Mouse (Mus musculus): ENCODE data around the gene Ccdc126. TPM values are rescaled to one million over a fixed set of nuclear protein-coding genes. Genes with fewer than 3 reads are reported as not detected.
"Not testable (repeated sequence)": the region's sequence is repeated elsewhere in the genome, so short reads cannot be mapped to it uniquely, and the experiment has no call there.

The Ccdc126 gene
- polyA plus RNA-seq, 1 experiment from 2014 or later, result 7.1 TPM

GRCm38 (mm10) chr6:49298286-49298685 lies 20.8 kb upstream of the Ccdc126 start:
- Histone ChIP-seq H3K36me3 (ENCODE audit: control insufficient read depth, insufficient read depth, low read length) (no peaks in the 10 kb centered on the region), H3K27ac (ENCODE audit: low read depth, low read length) (no peak overlapping the region), H3K9ac (ENCODE audit: low read depth, low read length) (no peak overlapping the region), H3K27me3 (ENCODE audit: control insufficient read depth, insufficient read depth, low read length) (no peaks in the 10 kb centered on the region), H3K4me1 (ENCODE audit: control insufficient read depth, insufficient read depth, low read length) (no peaks in the 10 kb centered on the region), H3K9me3 (replicated peaks; ENCODE audit: control insufficient read depth, low read length) (no peaks in the 10 kb centered on the region), H3K4me2 (no peak overlapping the region), H3K4me3 (ENCODE audit: low read depth, low read length) (no peak overlapping the region)
- no peak for ATAC-seq (replicated peaks; ENCODE audit: insufficient number of reproducible peaks, low FRiP score, low TSS enrichment)

GRCm38 (mm10) chr6:49314821-49315220 lies 4.3 kb upstream of the Ccdc126 start:
- not testable (repeated sequence) for H3K9me3 ChIP-seq (replicated peaks; ENCODE audit: control insufficient read depth, low read length); H3K36me3 ChIP-seq (ENCODE audit: control insufficient read depth, insufficient read depth, low read length); H3K4me3 ChIP-seq (ENCODE audit: low read depth, low read length); H3K4me1 ChIP-seq (ENCODE audit: control insufficient read depth, insufficient read depth, low read length); H3K27me3 ChIP-seq (ENCODE audit: control insufficient read depth, insufficient read depth, low read length); H3K9ac ChIP-seq (ENCODE audit: low read depth, low read length); H3K27ac ChIP-seq (ENCODE audit: low read depth, low read length); ATAC-seq (replicated peaks; ENCODE audit: insufficient number of reproducible peaks, low FRiP score, low TSS enrichment); H3K4me2 ChIP-seq
- WGBS (ENCODE audit: insufficient replicate concordance), result 42% methylated on average over 3 of the region's 3 CpGs

GRCm38 (mm10) chr6:49319595-49320315 lies 681 bp downstream of the Ccdc126 start:
- peak overlapping the region; percentile 85 for H3K9ac ChIP-seq (ENCODE audit: low read depth, low read length)
- no peaks in the 10 kb centered on the region for H3K9me3 ChIP-seq (replicated peaks; ENCODE audit: control insufficient read depth, low read length)
- H3K4me3 ChIP-seq (ENCODE audit: low read depth, low read length), result peak overlapping the region; percentile 72
- 15% methylated on average over 13 of the region's 13 CpGs for WGBS (ENCODE audit: insufficient replicate concordance)
- H3K4me2 ChIP-seq, result peak overlapping the region; percentile 83
- H3K27me3 ChIP-seq (ENCODE audit: control insufficient read depth, insufficient read depth, low read length), result no peaks in the 10 kb centered on the region
- ATAC-seq (replicated peaks; ENCODE audit: insufficient number of reproducible peaks, low FRiP score, low TSS enrichment), result no peak
- peak overlapping the region; percentile 76 for H3K27ac ChIP-seq (ENCODE audit: low read depth, low read length)
- H3K36me3 ChIP-seq (ENCODE audit: control insufficient read depth, insufficient read depth, low read length), result no peaks in the 10 kb centered on the region
- H3K4me1 ChIP-seq (ENCODE audit: control insufficient read depth, insufficient read depth, low read length), result peaks cover 7% of the 10 kb centered on the region

DNA sequence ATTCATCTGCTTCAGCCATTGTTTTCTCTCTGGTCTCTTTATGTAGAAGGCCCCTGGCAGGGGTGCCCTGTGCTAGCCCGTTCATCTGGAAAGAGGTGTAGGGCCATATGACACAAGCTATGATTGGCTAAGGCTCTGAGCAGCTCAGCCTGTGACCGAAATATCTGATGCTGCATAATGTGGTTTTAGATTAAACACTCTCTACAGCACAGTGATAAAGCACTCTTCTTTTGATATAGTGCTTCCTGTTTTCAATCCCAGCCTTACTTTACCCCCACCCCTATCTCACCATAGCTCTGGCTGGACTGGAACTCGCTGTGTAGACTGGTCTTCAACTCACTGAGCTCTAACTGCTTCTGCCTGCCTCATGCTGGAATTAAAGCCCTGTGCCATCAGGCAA lies 2.3 kb downstream of the Ccdc126 start:
- Histone ChIP-seq H3K4me1 (ENCODE audit: control insufficient read depth, insufficient read depth, low read length) (peaks cover 7% of the 10 kb centered on the region), H3K27ac (ENCODE audit: low read depth, low read length) (no peak overlapping the region), H3K36me3 (ENCODE audit: control insufficient read depth, insufficient read depth, low read length) (no peaks in the 10 kb centered on the region), H3K9ac (ENCODE audit: low read depth, low read length) (no peak overlapping the region), H3K4me3 (ENCODE audit: low read depth, low read length) (no peak overlapping the region), H3K9me3 (replicated peaks; ENCODE audit: control insufficient read depth, low read length) (no peaks in the 10 kb centered on the region), H3K27me3 (ENCODE audit: control insufficient read depth, insufficient read depth, low read length) (no peaks in the 10 kb centered on the region), H3K4me2 (no peak overlapping the region)
- 64% methylated on average over 3 of the region's 3 CpGs for WGBS (ENCODE audit: insufficient replicate concordance)
- ATAC-seq (replicated peaks; ENCODE audit: insufficient number of reproducible peaks, low FRiP score, low TSS enrichment), result no peak

DNA sequence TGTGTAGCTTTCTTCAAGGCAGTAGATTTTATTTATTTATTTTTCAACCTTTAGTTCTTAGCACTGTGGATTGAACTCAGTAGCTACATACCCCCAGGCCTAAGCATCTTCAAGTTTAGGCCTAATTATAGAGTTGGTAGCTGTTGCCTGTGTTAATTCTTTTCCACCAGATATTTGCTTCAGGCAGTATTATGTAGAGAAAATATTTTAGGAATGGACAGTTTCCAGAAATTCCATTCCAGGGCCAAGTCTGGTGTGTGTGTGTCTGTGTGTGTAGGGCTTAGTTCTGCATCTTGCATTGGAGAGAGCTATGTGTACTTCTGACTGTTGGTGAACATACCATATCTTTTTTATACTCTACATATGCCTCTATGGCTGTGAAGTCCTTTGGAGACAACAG lies 3.0 kb downstream of the Ccdc126 start:
- H3K9ac ChIP-seq (ENCODE audit: low read depth, low read length), result no peak overlapping the region
- H3K36me3 ChIP-seq (ENCODE audit: control insufficient read depth, insufficient read depth, low read length), result no peaks in the 10 kb centered on the region
- no peaks in the 10 kb centered on the region for H3K9me3 ChIP-seq (replicated peaks; ENCODE audit: control insufficient read depth, low read length)
- no peak for ATAC-seq (replicated peaks; ENCODE audit: insufficient number of reproducible peaks, low FRiP score, low TSS enrichment)
- H3K27me3 ChIP-seq (ENCODE audit: control insufficient read depth, insufficient read depth, low read length), result no peaks in the 10 kb centered on the region
- H3K4me1 ChIP-seq (ENCODE audit: control insufficient read depth, insufficient read depth, low read length), result peaks cover 7% of the 10 kb centered on the region
- no peak overlapping the region for H3K4me3 ChIP-seq (ENCODE audit: low read depth, low read length)
- no peak overlapping the region for H3K27ac ChIP-seq (ENCODE audit: low read depth, low read length)
- H3K4me2 ChIP-seq, result no peak overlapping the region

- ATAC-seq (replicated peaks; ENCODE audit: insufficient number of reproducible peaks, low FRiP score, low TSS enrichment), result no peak
- Histone ChIP-seq H3K4me1 (ENCODE audit: control insufficient read depth, insufficient read depth, low read length) (peaks cover 7% of the 10 kb centered on the region), H3K36me3 (ENCODE audit: control insufficient read depth, insufficient read depth, low read length) (no peaks in the 10 kb centered on the region), H3K4me2 (no peak overlapping the region), H3K27ac (ENCODE audit: low read depth, low read length) (no peak overlapping the region), H3K27me3 (ENCODE audit: control insufficient read depth, insufficient read depth, low read length) (no peaks in the 10 kb centered on the region), H3K9me3 (replicated peaks; ENCODE audit: control insufficient read depth, low read length) (no peaks in the 10 kb centered on the region), H3K4me3 (ENCODE audit: low read depth, low read length) (no peak overlapping the region), H3K9ac (ENCODE audit: low read depth, low read length) (no peak overlapping the region)
- WGBS (ENCODE audit: insufficient replicate concordance), result 61% methylated on average over 2 of the region's 2 CpGs
Observed at GRCm38 (mm10) chr6:49322986-49323385, 3.9 kb downstream of the Ccdc126 start.

DNA sequence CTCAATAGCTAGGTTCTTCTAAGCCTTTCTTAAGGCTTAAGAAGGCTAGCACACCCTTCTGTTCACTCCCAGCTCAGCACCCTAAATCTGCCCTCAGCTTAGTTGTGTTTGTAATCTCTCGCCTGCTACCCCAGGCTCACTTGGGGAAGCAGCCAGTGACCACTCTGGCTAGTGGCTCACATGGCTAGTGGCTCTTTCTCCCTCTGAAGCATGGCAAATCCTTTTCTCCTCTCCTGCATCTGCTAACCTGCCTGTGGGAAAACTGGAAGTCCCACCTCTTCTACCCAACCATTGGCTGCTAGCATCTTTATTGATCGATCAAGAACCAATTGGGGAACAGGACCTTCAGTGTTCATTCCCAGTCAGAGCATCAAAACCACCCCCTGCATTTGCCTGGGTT lies 5.5 kb downstream of the Ccdc126 start:
- H3K27ac ChIP-seq (ENCODE audit: low read depth, low read length), result no peak overlapping the region
- 59% methylated on average over 2 of the region's 2 CpGs for WGBS (ENCODE audit: insufficient replicate concordance)
- no peaks in the 10 kb centered on the region for H3K36me3 ChIP-seq (ENCODE audit: control insufficient read depth, insufficient read depth, low read length)
- H3K4me2 ChIP-seq, result no peak overlapping the region
- H3K4me3 ChIP-seq (ENCODE audit: low read depth, low read length), result no peak overlapping the region
- H3K9ac ChIP-seq (ENCODE audit: low read depth, low read length), result no peak overlapping the region
- H3K4me1 ChIP-seq (ENCODE audit: control insufficient read depth, insufficient read depth, low read length), result peaks cover 7% of the 10 kb centered on the region
- ATAC-seq (replicated peaks; ENCODE audit: insufficient number of reproducible peaks, low FRiP score, low TSS enrichment), result no peak
- H3K27me3 ChIP-seq (ENCODE audit: control insufficient read depth, insufficient read depth, low read length), result no peaks in the 10 kb centered on the region
- no peaks in the 10 kb centered on the region for H3K9me3 ChIP-seq (replicated peaks; ENCODE audit: control insufficient read depth, low read length)

- Histone ChIP-seq H3K9me3 (replicated peaks; ENCODE audit: control insufficient read depth, low read length) (no peaks in the 10 kb centered on the region), H3K4me2 (no peak overlapping the region), H3K4me3 (ENCODE audit: low read depth, low read length) (no peak overlapping the region), H3K27me3 (ENCODE audit: control insufficient read depth, insufficient read depth, low read length) (no peaks in the 10 kb centered on the region), H3K9ac (ENCODE audit: low read depth, low read length) (no peak overlapping the region), H3K36me3 (ENCODE audit: control insufficient read depth, insufficient read depth, low read length) (no peaks in the 10 kb centered on the region), H3K27ac (ENCODE audit: low read depth, low read length) (no peak overlapping the region), H3K4me1 (ENCODE audit: control insufficient read depth, insufficient read depth, low read length) (peaks cover 7% of the 10 kb centered on the region)
- no peak for ATAC-seq (replicated peaks; ENCODE audit: insufficient number of reproducible peaks, low FRiP score, low TSS enrichment)
- 67% methylated on average over 1 of the region's 1 CpGs for WGBS (ENCODE audit: insufficient replicate concordance)
Observed at GRCm38 (mm10) chr6:49325294-49325693, 6.2 kb downstream of the Ccdc126 start.

DNA sequence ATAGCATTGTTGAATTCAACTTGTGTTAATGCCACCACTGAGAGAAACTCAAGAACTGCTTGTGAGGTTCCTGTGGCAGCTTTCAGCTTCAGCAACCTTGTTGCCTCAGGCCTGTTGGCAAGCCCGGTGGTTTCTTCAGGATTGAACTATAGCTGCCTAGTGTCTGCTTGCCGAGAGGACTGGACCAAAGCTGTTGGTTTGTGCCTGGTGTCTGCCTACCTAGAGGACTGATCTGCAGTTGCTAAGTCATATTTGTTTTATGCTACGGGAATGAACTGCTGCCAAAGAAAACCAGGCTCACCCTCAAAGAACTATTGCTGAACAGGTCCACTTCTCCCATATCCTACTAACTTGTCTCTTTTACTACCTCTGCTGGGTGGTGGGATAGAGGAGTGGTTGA lies 7.8 kb downstream of the Ccdc126 start:
- Histone ChIP-seq H3K36me3 (ENCODE audit: control insufficient read depth, insufficient read depth, low read length) (no peaks in the 10 kb centered on the region), H3K4me2 (no peak overlapping the region), H3K4me1 (ENCODE audit: control insufficient read depth, insufficient read depth, low read length) (peaks cover 4% of the 10 kb centered on the region), H3K27ac (ENCODE audit: low read depth, low read length) (no peak overlapping the region), H3K9me3 (replicated peaks; ENCODE audit: control insufficient read depth, low read length) (no peaks in the 10 kb centered on the region), H3K9ac (ENCODE audit: low read depth, low read length) (no peak overlapping the region), H3K4me3 (ENCODE audit: low read depth, low read length) (no peak overlapping the region), H3K27me3 (ENCODE audit: control insufficient read depth, insufficient read depth, low read length) (no peaks in the 10 kb centered on the region)
- WGBS (ENCODE audit: insufficient replicate concordance), result 77% methylated on average over 3 of the region's 3 CpGs
- no peak for ATAC-seq (replicated peaks; ENCODE audit: insufficient number of reproducible peaks, low FRiP score, low TSS enrichment)

All from heart, embryonic 11.5 days (tissue).